ENCODE assay signal across 9 mouse cellular contexts in the genomic region with DNA sequence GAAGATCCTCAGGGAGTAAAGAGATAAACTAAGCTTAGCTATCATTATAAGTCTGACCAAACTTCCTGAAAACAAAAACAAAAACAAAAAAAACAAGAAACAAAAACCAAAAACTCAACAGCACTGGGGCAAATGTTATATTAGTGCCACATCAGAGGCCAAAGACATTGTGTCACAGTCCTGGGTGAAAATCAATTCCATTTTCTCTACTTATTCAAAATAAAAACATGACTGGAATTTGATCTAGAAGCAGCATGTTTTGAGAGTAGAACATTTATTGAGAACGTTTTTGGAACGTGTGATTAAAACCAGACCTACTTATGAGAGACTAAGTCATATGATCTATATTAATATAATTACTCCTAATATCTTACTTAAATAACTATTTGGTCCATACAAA. TPM values are rescaled to one million over a fixed set of nuclear protein-coding genes. Genes with fewer than 3 reads are reported as not detected.
DNase-seq lines count a peak whose midpoint lies in the region; ATAC-seq and TF ChIP-seq lines count a peak whose summit lies in the region.
"Had no signal": no experiment of that assay in that cellular context is flagged by ENCODE, and none has a peak within 500 bp of the region (broad histone marks: within the 10 kb centered on the region; RNA-seq: fewer than 3 reads in every experiment).

No protein-coding gene starts in this region.

- peaks cover 7 to 31% of the 10 kb centered on the region in 2 experiments for H3K4me1 ChIP-seq in heart, embryonic 14.5 days (ENCODE audit: control insufficient read depth in 2 of 2, insufficient read depth in 2 of 2, low read length in 2 of 2)
- H3K4me1 ChIP-seq in embryonic facial prominence, embryonic 10.5 days = peaks cover 38% of the 10 kb centered on the region
- H3K4me1 ChIP-seq in hindbrain, embryonic 16.5 days (ENCODE audit: control insufficient read depth, insufficient read depth, low read depth, low read length) = peaks cover 23% of the 10 kb centered on the region
- H3K4me1 ChIP-seq in midbrain, embryonic 15.5 days = peaks cover 37% of the 10 kb centered on the region
- H3K4me1 ChIP-seq in cerebellum, adult 2 months (ENCODE audit: control insufficient read depth, insufficient read depth, low read length) = peaks cover 4% of the 10 kb centered on the region; the same call in 1 of the 2 replicates
- H3K4me1 ChIP-seq in kidney, adult 2 months (ENCODE audit: control insufficient read depth, insufficient read depth, low read length) = peaks cover 7% of the 10 kb centered on the region; the same call in 1 of the 2 replicates

- no peaks in the 10 kb centered on the region for H3K27me3 ChIP-seq in heart, embryonic 14.5 days (ENCODE audit: control insufficient read depth, insufficient read depth, low read length)
- no peaks in the 10 kb centered on the region for H3K27me3 ChIP-seq in embryonic facial prominence, embryonic 10.5 days (replicated peaks; ENCODE audit: low read depth, poor library complexity, severe bottlenecking)
- no peaks in the 10 kb centered on the region for H3K27me3 ChIP-seq in hindbrain, embryonic 16.5 days (replicated peaks; ENCODE audit: control insufficient read depth, insufficient read depth, low read length)
- no peaks in the 10 kb centered on the region for H3K27me3 ChIP-seq in midbrain, embryonic 15.5 days (replicated peaks)
- no peaks in the 10 kb centered on the region for H3K27me3 ChIP-seq in cerebellum, adult 2 months (ENCODE audit: control insufficient read depth, insufficient read depth, low read length)
- H3K27me3 ChIP-seq in kidney, adult 2 months (replicated peaks; ENCODE audit: control insufficient read depth, insufficient read depth, low read length) = no peaks in the 10 kb centered on the region; the same call in 1 of the 2 replicates
- H3K27me3 ChIP-seq: lung, embryonic 15.5 days had no signal

- intact Hi-C loops in heart, postnatal 25 days (cut with DNase I) = loop anchor here (5.0 to 10.0 kb wide), 2 partner anchors 75 to 488 kb away; no protein-coding TSS in a partner anchor

- no peak for TF ChIP-seq POLR2A in cerebellum, adult 2 months (IDR thresholded peaks at IDR 0.05; ENCODE audit: borderline replicate concordance, insufficient read depth, low read length)
- no peak for TF ChIP-seq POLR2A in kidney, adult 2 months (IDR thresholded peaks at IDR 0.05; ENCODE audit: low read depth, low read length)

- H3K4me3 ChIP-seq in heart, embryonic 14.5 days (ENCODE audit: control insufficient read depth in 1 of 2, insufficient read depth in 1 of 2, low read depth in 1 of 2, low read length in 2 of 2) = no peak overlapping the region
- H3K4me3 ChIP-seq in embryonic facial prominence, embryonic 10.5 days = peak overlapping the region; percentile 98
- no peak overlapping the region for H3K4me3 ChIP-seq in hindbrain, embryonic 16.5 days (ENCODE audit: low read length)
- H3K4me3 ChIP-seq in midbrain, embryonic 15.5 days = no peak overlapping the region
- H3K4me3 ChIP-seq in cerebellum, adult 2 months (replicated peaks; ENCODE audit: insufficient read depth, low read depth, low read length) = no peak overlapping the region
- no peak overlapping the region for H3K4me3 ChIP-seq in kidney, adult 2 months (ENCODE audit: insufficient read depth, low read depth, low read length)

- no peaks in the 10 kb centered on the region for H3K36me3 ChIP-seq in heart, embryonic 14.5 days (ENCODE audit: control insufficient read depth, insufficient read depth, low read length)
- no peaks in the 10 kb centered on the region for H3K36me3 ChIP-seq in embryonic facial prominence, embryonic 10.5 days (replicated peaks)
- no peaks in the 10 kb centered on the region for H3K36me3 ChIP-seq in hindbrain, embryonic 16.5 days (ENCODE audit: control insufficient read depth, insufficient read depth, low read length)
- no peaks in the 10 kb centered on the region for H3K36me3 ChIP-seq in midbrain, embryonic 15.5 days (replicated peaks)
- H3K36me3 ChIP-seq in kidney, adult 2 months (ENCODE audit: control insufficient read depth, insufficient read depth, low read length) = no peaks in the 10 kb centered on the region
- H3K36me3 ChIP-seq: lung, embryonic 15.5 days had no signal

- peak overlapping the region; percentile 0; the same call in 1 of the 2 replicates for H3K9ac ChIP-seq in heart, embryonic 14.5 days (ENCODE audit: low read length)
- no peak overlapping the region for H3K9ac ChIP-seq in hindbrain, embryonic 16.5 days (ENCODE audit: low read depth, low read length)
- no peak overlapping the region for H3K9ac ChIP-seq in midbrain, embryonic 15.5 days
- H3K9ac ChIP-seq: lung, embryonic 15.5 days had no signal

- peak overlapping the region; percentile 70 for H3K4me2 ChIP-seq in heart, embryonic 14.5 days (ENCODE audit: low read length)
- H3K4me2 ChIP-seq in hindbrain, embryonic 16.5 days (ENCODE audit: low read length) = peak overlapping the region; percentile 60
- H3K4me2 ChIP-seq in midbrain, embryonic 15.5 days = peak overlapping the region; percentile 76

- 75% methylated on average over 2 of the region's 2 CpGs for WGBS in heart, embryonic 14.5 days
- 59% methylated on average over 2 of the region's 2 CpGs for WGBS in embryonic facial prominence, embryonic 10.5 days
- 77% methylated on average over 2 of the region's 2 CpGs for WGBS in hindbrain, embryonic 16.5 days
- 84% methylated on average over 2 of the region's 2 CpGs for WGBS in midbrain, embryonic 15.5 days
- WGBS in cerebellum, adult 2 months = 76% methylated on average over 2 of the region's 2 CpGs
- WGBS in kidney, adult 2 months = 49% methylated on average over 2 of the region's 2 CpGs

- H3K27ac ChIP-seq in heart, embryonic 14.5 days (replicated peaks in 1 of 2; ENCODE audit: control insufficient read depth in 1 of 2, insufficient read depth in 1 of 2, low read depth in 2 of 2, low read length in 2 of 2) = no peak overlapping the region
- no peak overlapping the region for H3K27ac ChIP-seq in embryonic facial prominence, embryonic 10.5 days (replicated peaks)
- no peak overlapping the region for H3K27ac ChIP-seq in hindbrain, embryonic 16.5 days (ENCODE audit: low read depth, low read length)
- no peak overlapping the region for H3K27ac ChIP-seq in midbrain, embryonic 15.5 days
- no peak overlapping the region for H3K27ac ChIP-seq in cerebellum, adult 2 months (ENCODE audit: insufficient read depth, low read length)
- no peak overlapping the region for H3K27ac ChIP-seq in kidney, adult 2 months (ENCODE audit: insufficient read depth, low read depth, low read length)
- H3K27ac ChIP-seq: lung, embryonic 15.5 days had no signal

- TF ChIP-seq CTCF in cerebellum, adult 2 months (IDR thresholded peaks at IDR 0.05; ENCODE audit: borderline replicate concordance, insufficient read depth, low read depth, low read length) = no peak
- TF ChIP-seq CTCF in kidney, adult 2 months (conservative IDR thresholded peaks at IDR 0.05; ENCODE audit: insufficient read depth, insufficient read length, low read depth, low read length) = no peak

- DNase-seq in heart, postnatal 25 days (ENCODE audit: low spot score) = no peak
- no peak for DNase-seq in embryonic facial prominence, embryonic 10.5 days (ENCODE audit: low spot score)
- no peak for DNase-seq in cerebellum, adult 2 months
- no peak for DNase-seq in right cerebral cortex, postnatal 25 days
- DNase-seq in kidney, adult 2 months = no peak

- no peaks in the 10 kb centered on the region for H3K9me3 ChIP-seq in heart, embryonic 14.5 days (ENCODE audit: control insufficient read depth, low read length)
- H3K9me3 ChIP-seq in embryonic facial prominence, embryonic 10.5 days = no peaks in the 10 kb centered on the region
- no peaks in the 10 kb centered on the region for H3K9me3 ChIP-seq in hindbrain, embryonic 16.5 days (ENCODE audit: control insufficient read depth, low read length)
- no peaks in the 10 kb centered on the region for H3K9me3 ChIP-seq in midbrain, embryonic 15.5 days
- H3K9me3 ChIP-seq: lung, embryonic 15.5 days had no signal

- no peak for ATAC-seq in heart, embryonic 14.5 days (ENCODE audit: insufficient number of reproducible peaks, insufficient read depth, low FRiP score, low read depth)
- ATAC-seq in hindbrain, embryonic 16.5 days = no peak
- no peak for ATAC-seq in midbrain, embryonic 15.5 days (replicated peaks)

RNA-seq across cellular contexts. Expression of a gene that starts 6.5 kb away (rescaled TPM):
- polyA plus RNA-seq in heart, embryonic 14.5 days (2014; fragmentation: Nextera tagmentation; extraction: Ambion mirVana) = 9.5 and 10.0 TPM in 2 replicates
- total RNA-seq in heart, postnatal 25 days (2021) = 10 to 100 TPM; 30.7 to 33.5 TPM
- polyA plus RNA-seq in embryonic facial prominence, embryonic 10.5 days (2016; fragmentation: Nextera tagmentation; extraction: Ambion mirVana) = 14.0 and 14.4 TPM in 2 replicates
- polyA plus RNA-seq in hindbrain, embryonic 16.5 days (2015; fragmentation: Nextera tagmentation; extraction: Ambion mirVana) = 10.0 and 12.9 TPM in 2 replicates
- polyA plus RNA-seq in midbrain, embryonic 15.5 days (2015; fragmentation: Nextera tagmentation; extraction: Ambion mirVana) = 13.1 and 14.8 TPM in 2 replicates
- 31.4 and 32.2 TPM in 2 replicates for polyA plus RNA-seq in cerebellum, adult 2 months (2012; rRNA removed)
- 18.9 and 19.0 TPM in 2 replicates for polyA plus RNA-seq in kidney, adult 2 months (2012; rRNA removed)
